ENCODE assay signal across 26 mouse cellular contexts in the genomic region with DNA sequence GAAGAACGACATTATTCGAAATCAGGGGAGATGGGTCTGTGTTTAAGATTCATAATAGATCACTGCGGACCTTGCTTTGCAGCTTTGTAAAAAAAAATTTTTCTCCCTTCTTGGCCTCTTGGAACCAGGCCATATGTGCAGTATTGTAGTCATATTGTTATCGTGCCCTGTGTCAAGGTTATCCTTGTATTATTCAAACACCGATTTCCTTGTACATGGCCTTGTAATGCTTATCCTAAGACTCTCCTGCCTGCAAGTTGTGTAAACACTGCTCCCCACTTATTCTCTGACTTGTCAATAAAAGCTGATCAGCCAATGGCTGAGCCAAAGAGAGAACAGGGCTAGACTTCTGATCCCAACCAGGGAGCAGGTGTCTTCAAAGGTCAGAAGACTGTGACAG. TPM values are rescaled to one million over a fixed set of nuclear protein-coding genes. Genes with fewer than 3 reads are reported as not detected.
"Had no signal": no experiment of that assay in that cellular context is flagged by ENCODE, and none has a peak within 500 bp of the region (broad histone marks: within the 10 kb centered on the region; RNA-seq: fewer than 3 reads in every experiment).

No protein-coding gene starts in this region.

- H3K4me3 ChIP-seq: limb, embryonic 10.5 days; limb, embryonic 13.5 days; liver, embryonic 12.5 days; liver, embryonic 15.5 days; lung, embryonic 15.5 days had no signal

- H3K36me3 ChIP-seq: limb, embryonic 10.5 days; limb, embryonic 13.5 days; liver, embryonic 12.5 days; liver, embryonic 15.5 days; lung, embryonic 15.5 days had no signal

- ATAC-seq: inflammation-experienced regulatory T-cells, adult 6 months; liver, embryonic 12.5 days had no signal

- H3K4me2 ChIP-seq: limb, embryonic 13.5 days; liver, embryonic 12.5 days; liver, embryonic 15.5 days; lung, embryonic 15.5 days; midbrain, embryonic 11.5 days had no signal

- H3K9me3 ChIP-seq: limb, embryonic 10.5 days; limb, embryonic 13.5 days; liver, embryonic 12.5 days; liver, embryonic 15.5 days; lung, embryonic 15.5 days had no signal

- H3K4me1 ChIP-seq: limb, embryonic 10.5 days; limb, embryonic 13.5 days; liver, embryonic 12.5 days; liver, embryonic 15.5 days had no signal

- DNase-seq: kidney, adult 2 months; kidney, postnatal 25 days; layer of hippocampus, postnatal 36 days; liver; lung, adult 18-20 months; lung, postnatal 10 days; lung, postnatal 36 days; right cerebral cortex, adult 18-20 months; right cerebral cortex, postnatal 14 days; right cerebral cortex, postnatal 4 days; spleen, adult 18-20 months; thymus, adult 18-20 months; thymus, postnatal 36 days had no signal

- H3K27me3 ChIP-seq: limb, embryonic 13.5 days; liver, embryonic 15.5 days; lung, embryonic 15.5 days had no signal

- H3K27ac ChIP-seq: kidney, postnatal 0 days; limb, embryonic 10.5 days; limb, embryonic 13.5 days; liver, embryonic 12.5 days; liver, embryonic 15.5 days; lung, embryonic 15.5 days had no signal

- H3K9ac ChIP-seq: limb, embryonic 13.5 days; liver, embryonic 12.5 days; liver, embryonic 15.5 days; lung, embryonic 15.5 days had no signal

RNA-seq across cellular contexts. Expression of gene Izumo2, which starts 13.5 kb away (rescaled TPM):
- polyA plus RNA-seq: inflammation-experienced regulatory T-cells, adult 6 months; kidney, adult 2 months; kidney, embryonic 14.5 days; kidney, postnatal 0 days; limb, embryonic 10.5 days; limb, embryonic 13.5 days; liver, embryonic 12.5 days; liver, embryonic 15.5 days; lung, embryonic 15.5 days; midbrain, embryonic 11.5 days; midbrain, embryonic 14.5 days; midbrain, postnatal 0 days; neural tube, embryonic 11.5 days; neural tube, embryonic 14.5 days had no signal

RNA-seq across cellular contexts. Expression of gene Myh14, which starts 51.4 kb away (rescaled TPM):
- polyA plus RNA-seq: inflammation-experienced regulatory T-cells, adult 6 months had no signal
